In the genomic region with DNA sequence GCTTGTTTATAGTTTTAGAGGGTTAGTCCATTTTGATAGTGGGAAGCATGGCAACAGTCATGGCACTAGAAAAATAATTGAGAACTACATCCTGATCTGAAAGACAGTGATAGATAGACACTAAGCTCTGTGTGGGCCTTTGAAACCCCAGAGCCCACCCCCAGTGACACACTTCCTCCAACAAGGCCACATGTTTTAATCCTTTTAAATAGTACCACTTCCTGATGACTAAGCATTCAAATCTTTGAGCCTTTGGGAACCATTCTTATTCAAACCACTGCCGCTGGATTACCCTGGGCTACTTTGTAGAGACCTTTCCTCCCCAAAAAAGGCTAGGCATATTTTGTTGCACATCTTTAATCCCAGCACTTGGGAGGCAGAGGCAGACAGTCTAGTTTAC, we compare ENCODE assay signal across 15 mouse cellular contexts. TPM values are rescaled to one million over a fixed set of nuclear protein-coding genes. Genes with fewer than 3 reads are reported as not detected.
A peak's percentile ranks its signal among the peaks of the same experiment; 100 is the strongest.
DNase-seq lines count a peak whose midpoint lies in the region.
"Had no signal": no experiment of that assay in that cellular context is flagged by ENCODE, and none has a peak within 500 bp of the region (broad histone marks: within the 10 kb centered on the region; RNA-seq: fewer than 3 reads in every experiment).

No protein-coding gene starts in this region.

- DNase-seq in adrenal gland, postnatal 10 days, result peak; percentile 2
- no peak for DNase-seq in adrenal gland, postnatal 25 days
- peak; percentile 70 for DNase-seq in ES-CJ7 (ENCODE audit: low read depth, low spot score)
- peak; percentile 66 for DNase-seq in ZHBTc4 (ENCODE audit: low read depth, low spot score)
- DNase-seq in right cerebral cortex, postnatal 4 days, result no peak
- no peak for DNase-seq in spleen, postnatal 10 days (ENCODE audit: low spot score in 2 of 2)
- no peak for DNase-seq in kidney, postnatal 10 days
- DNase-seq: adrenal gland, adult 8-10 months; cerebellum, adult 18-20 months; cerebellum, adult 9-11 months; embryo, embryonic 11 days; gastrocnemius, postnatal 36 days; heart, adult 11 months; heart, postnatal 36 days had no signal

RNA-seq across cellular contexts. Expression of a gene that starts 6.3 kb away (rescaled TPM):
- total RNA-seq in adrenal gland, postnatal 10 days (2021), result 10 to 100 TPM; 49.7 to 61.5 TPM
- total RNA-seq in adrenal gland, postnatal 25 days (2021), result 51.5 and 63.3 TPM in 2 replicates

RNA-seq across cellular contexts. Expression of a gene that starts 32.0 kb away (rescaled TPM):
- 100 to 1,000 TPM; 148 to 194 TPM for total RNA-seq in adrenal gland, postnatal 10 days (2021)
- 90.9 and 131 TPM in 2 replicates for total RNA-seq in adrenal gland, postnatal 25 days (2021)

RNA-seq across cellular contexts. Expression of a gene that starts 48.8 kb away (rescaled TPM):
- 1 to 10 TPM; 2.0 to 3.3 TPM for total RNA-seq in adrenal gland, postnatal 10 days (2021)
- total RNA-seq in adrenal gland, postnatal 25 days (2021), result 1.1 and 1.6 TPM in 2 replicates
- total RNA-seq: gastrocnemius, adult 8-10 months had no signal

RNA-seq across cellular contexts. Expression of a gene that starts 55.9 kb away (rescaled TPM):
- total RNA-seq in adrenal gland, postnatal 10 days (2021), result 10 to 100 TPM; 32.5 to 37.8 TPM
- total RNA-seq in adrenal gland, postnatal 25 days (2021), result 58.2 and 64.5 TPM in 2 replicates

Comparison
In these comparisons a context has a peak if more than half of its experiments do, and no peak if none do; other contexts are left out.
1. DNase-seq: peak in adrenal gland, postnatal 10 days (single experiment), ES-CJ7 (single experiment) and ZHBTc4 (single experiment); none in adrenal gland, postnatal 25 days (single experiment), right cerebral cortex, postnatal 4 days (single experiment), spleen, postnatal 10 days (0 of 2) and kidney, postnatal 10 days (single experiment).